Mouse (Mus musculus) adrenal gland, postnatal 36 days (tissue): ENCODE measurements around the gene Tfec. TPM values are rescaled to one million over a fixed set of nuclear protein-coding genes. Genes with fewer than 3 reads are reported as not detected.

ENCODE experiments used
- DNase-seq, 2 experiments: peaks; one replicate each; pipeline ENCODE4 v3.0.0; 2021; ENCODE audit warnings: mixed read lengths in 1 of 2
- total RNA-seq, 2 experiments: library from RNA; stranded (reverse); gene quantifications; 2 replicates each; pipeline ENCODE4 v1.2.3; 2021

The Tfec gene
- total RNA-seq, 2 experiments from 2014 or later: 0.59 to 1.3 TPM

DNA sequence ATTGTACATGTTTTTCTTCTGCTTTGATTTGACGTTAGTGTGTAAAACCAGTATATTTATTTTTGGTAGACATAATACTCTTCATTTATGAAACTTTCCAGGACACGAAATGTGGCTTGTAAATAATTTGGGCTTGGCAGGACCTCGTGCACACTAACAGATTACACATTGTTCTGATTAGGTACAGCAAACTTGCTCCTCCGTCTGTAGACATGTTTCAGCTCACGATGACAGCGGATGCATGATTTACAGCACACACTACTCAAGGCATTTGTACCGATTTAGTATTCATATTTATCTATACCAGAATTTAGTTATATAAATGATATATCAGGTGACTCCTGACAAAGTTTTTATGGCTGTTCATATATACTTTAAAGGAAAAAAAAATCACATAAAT is 104.2 kb downstream of the Tfec start:
- DNase-seq: no peak

DNA sequence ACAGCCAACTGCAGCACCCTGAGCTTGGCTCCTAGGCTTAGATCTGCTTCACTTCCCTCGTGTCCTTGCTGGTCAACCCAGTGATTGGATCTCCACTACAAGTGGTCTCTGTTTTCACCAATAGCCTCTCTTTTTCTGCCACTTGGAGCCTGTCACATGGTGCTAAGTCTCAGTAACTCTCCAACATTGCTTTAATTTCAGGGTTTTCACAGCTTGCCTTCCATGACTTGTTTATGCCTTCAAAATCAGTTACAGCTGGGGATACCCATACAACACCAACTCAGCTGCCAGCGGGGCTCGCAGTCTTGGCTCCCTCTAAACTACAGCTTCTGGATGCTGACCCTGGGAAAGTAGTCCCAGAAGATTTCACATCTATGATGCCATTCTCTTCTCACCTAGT is 113.1 kb downstream of the Tfec start:
- no peak for DNase-seq

Other genes with a start within 250 kb of the Tfec start
- 10 to 100 TPM in 1 of 2 experiments, 1 to 10 TPM in 1; 8.7 to 12.3 TPM for gene Tes, start 166.7 kb upstream of the Tfec start, total RNA-seq